Mouse (Mus musculus) spleen, embryonic (tissue): ENCODE measurements at regions not wholly inside any gene's neighbourhood (a gene's known extent, or its start where the extent isn't known, plus 50 kb on each side); places are given as distances from the start of the nearest gene placed in this dataset.

Source experiments
- CTCF ChIA-PET: fragments of 350-600 bp; sonication (Branson Sonifier 250); formaldehyde crosslinking; loops from one replicate; lab custom pipeline; 2022; lab: Charles Lee

DNA sequence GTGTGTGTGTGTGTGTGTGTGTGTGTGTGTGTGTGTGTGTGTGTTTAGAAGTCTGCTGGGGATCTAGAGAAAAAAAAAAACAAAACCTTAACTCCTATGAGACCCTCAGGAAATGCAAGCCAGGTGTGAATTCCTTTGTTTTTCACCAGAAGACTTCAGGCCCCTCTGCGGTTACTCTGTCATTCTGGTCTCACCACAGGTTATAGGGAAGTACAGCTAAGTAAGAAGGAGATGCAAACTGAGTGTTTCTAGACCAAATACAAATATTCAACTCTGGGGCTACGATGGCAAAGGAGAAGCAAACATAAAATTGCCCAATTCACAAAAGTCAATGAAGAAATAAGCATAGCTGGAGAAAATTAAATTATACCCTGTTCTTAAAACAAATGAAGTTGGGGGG lies 54.9 kb upstream of the Basp1 start:
- CTCF ChIA-PET = no interaction called here

DNA sequence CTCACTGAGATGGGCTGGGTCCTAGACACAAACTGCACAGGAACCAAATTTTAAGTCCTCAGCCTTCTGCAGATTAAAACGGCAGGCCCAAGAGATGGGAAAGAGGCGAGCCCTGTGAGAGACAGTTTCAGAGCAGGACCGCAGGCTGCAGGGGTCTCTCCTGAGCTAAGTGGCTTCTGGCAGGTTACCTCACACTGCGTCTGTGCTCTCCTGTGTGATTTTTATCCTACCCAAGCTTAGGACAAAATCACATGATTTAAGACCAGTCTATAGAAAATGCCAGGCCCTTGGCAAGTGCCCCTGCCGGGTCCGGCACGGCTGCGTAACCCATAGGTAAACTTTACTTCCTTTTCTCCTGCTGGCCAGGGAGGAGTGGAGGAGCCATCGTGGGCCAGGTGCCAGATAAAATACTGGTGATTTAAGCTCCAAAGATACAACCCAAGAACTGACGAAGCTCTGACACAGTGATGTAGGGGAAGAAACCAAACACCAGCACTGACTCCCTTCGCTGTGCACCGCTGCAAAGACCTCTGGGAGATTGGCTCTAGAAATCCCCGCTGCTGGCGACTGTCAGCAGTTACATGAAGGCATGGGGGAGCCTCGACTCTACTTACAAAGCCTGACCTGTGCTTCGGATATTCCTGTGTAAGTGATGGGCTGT lies 55.8 kb upstream of the Basp1 start:
- CTCF ChIA-PET = no interaction called here

DNA sequence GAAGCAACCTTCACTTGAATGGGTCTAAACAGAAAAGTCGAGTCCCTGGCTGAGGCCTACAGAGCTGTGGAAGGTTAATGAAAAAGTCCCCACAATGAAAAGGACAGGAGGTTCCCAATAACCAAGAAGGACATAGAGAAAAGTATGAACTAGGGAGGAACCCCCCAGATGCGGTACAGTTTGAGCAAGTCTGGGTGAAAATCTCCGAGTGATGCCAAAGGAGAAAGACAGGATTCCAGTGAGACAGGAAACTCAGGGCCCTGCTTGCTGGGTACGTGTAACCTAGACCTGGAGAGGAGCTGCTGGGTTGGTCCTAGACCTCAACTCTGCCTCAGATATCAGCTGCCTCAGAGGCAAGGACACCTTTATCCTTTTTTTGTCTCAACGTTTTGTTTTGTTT lies 57.8 kb upstream of the Basp1 start:
- CTCF ChIA-PET = no interaction called here

DNA sequence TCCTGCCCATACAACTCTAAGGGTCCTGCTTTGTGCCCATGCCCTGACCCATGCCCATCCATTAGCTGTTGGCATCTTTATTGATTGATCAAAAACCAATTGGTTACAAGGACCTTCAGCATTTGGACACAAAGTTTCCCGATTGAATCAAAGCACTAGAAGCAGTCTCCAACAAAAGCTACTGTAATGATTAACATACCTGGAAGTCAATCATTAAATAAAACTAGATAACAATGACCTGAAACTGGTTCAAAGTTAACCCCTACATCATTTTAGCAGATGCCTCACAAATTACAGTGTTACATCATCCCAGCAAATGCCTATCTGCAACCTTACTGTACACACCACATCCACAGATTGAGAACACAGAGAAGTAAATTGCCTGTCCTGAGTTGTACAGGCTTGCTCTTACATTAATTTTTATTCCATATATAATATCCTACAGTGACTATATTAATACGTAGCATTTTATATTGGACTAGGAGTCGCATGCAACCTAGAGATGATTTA lies 59.7 kb upstream of the Basp1 start:
- CTCF ChIA-PET = interaction anchor here (0.6 kb wide), 1 partner anchor 174 kb away, joined by 3 read pairs; no protein-coding TSS in a partner anchor

DNA sequence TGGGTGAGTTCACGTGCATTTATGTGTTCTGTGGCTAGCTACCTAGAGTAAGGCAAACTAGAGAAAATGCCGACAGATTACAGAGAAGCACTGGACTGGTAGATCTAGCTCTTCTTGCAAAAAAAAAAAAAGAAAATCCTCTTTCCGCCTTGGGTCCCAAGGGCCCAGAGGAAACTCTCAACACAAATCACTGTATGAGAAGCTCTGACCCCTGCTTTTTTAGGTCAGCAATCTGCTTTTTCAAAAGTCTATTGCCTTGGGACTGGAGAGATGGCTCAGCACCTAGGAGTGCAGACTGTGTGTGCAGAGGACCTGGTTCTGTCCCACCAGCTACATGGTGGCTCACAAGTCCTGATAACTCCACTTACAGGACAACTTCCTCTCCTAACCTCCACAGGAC lies 60.5 kb upstream of the Basp1 start:
- CTCF ChIA-PET = interaction anchor here (0.6 kb wide), 1 partner anchor 175 kb away, joined by 3 read pairs; no protein-coding TSS in a partner anchor

DNA sequence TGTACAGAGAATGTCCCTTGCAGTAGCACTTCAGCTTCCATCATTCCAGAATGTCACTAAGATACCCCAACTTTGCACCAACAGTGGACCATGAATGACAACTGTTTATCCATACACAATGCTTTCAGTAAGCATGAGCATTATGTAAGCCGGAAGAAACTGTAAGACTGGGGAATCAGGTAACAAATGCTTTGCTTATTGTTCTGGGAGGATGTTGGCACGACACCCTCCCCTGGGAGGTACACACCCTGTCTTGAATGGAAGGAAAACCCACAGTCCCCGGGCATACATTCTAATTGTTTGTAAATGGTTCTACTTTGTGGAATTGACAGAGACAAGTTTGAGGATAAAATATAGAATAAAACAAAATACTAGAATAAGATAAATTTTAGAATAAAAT lies 69.0 kb upstream of the Basp1 start:
- CTCF ChIA-PET = no interaction called here

DNA sequence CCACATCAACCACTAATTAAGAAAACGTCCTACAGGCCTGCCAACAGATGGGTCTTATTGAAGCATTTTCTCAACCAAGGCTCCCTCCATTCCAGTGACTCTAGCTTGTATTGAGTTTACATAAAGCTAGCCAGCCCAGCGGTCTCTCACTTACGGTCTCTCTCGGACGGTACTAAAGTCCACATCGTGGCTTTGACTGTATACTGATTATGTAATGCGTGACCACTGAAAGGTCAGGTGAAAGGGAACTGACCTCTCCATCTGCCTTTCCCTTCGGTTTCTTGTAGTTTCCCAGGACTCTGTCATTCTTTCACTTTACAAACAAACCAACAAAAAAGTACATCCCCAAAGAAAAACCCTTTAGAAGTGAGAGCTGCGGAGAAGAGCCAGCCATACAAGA lies 71.8 kb upstream of the Basp1 start:
- CTCF ChIA-PET = no interaction called here

DNA sequence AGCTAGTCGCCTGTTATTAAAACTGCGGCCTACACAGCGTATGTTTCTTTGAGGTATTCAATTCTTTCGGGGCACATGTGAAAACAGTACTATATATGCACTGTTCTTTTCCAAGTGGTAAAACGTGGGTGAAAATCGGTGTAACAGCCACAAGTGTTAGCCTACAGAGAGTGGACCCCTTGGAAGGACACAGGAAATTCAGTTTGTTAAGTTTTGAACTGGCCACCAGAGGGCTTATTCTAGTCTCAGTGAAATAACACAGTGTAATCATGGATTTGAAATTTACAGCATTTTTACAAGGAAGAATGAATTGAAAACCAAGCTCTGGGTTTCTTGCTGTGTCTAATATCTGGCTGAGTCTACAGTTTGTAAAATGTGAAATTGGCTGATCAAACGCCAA lies 72.6 kb upstream of the Basp1 start:
- CTCF ChIA-PET = no interaction called here

DNA sequence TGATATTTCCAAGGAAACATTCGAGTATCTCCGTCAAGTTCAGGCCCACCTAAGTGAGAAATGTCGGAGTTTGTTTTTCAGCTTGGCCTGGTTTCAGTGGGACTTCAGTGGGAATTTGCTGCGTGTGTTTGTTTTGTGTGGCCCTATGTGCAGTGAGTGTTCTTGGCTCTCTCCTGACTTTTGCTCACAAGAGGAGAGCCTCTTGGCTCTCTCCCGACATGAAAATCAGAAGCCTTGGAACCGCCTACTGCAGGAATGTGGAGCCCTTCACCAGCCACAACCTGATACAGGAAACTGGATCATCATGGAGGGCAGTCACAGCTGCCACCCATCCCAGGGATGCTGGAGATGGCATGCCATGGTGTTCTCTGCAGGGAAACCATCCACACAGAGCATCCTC lies 76.2 kb upstream of the Basp1 start:
- CTCF ChIA-PET = no interaction called here

DNA sequence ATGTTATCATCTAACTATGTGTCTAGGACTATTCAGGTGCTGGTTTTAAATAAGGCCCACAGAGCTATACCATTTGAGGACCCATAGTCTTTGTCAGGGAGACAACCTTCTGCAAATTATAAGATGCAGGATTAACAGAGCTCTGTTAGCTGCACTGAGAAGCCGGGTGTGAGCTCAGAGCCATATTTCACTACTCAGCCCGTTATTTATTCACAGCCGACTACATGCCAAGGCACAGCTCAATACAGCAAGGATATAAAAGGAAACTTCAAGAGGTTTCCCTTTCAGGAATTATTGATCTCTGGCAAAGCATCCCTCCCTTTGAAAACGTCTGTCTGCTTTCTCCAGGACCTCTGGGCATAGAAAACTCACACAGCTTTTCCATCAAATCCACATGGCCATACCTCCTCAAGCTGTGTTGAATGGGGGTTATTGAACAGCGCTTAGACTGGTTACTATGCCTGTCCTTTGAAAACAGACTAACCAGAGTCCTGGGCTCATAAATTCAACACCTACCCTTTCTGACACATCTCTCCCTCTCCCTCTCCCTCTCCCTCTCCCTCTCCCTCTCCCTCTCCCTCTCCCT lies 78.7 kb upstream of the Basp1 start:
- CTCF ChIA-PET = no interaction called here

DNA sequence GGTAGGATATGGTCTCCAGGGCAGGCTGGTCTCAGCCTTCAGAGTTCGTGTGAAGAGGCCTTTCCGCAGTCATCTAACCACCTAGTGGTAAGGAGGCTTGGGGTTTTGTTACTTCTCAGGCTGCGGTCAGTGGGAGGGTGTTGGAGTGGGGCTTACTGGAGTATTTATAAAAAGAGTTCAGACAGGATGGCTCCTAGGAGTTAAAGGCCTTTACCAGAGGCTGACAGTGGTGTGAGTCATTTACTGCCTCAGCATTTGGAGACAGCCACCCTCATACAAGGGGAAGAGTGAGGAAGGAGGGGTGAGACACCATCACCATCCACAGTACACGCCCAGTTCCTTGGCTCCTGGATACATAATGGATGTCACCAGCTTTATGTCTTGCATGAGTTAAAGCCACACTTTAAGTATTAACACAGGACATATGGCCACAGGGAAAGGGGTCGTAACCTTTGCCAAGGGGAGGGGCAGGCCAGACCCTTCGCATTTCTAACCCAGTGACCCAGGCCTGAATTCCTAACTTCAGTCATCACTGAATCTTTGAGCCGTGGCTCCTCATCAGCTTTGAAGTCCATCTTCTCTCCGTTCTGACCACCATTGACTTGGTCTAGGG lies 81.2 kb upstream of the Basp1 start:
- CTCF ChIA-PET = no interaction called here

DNA sequence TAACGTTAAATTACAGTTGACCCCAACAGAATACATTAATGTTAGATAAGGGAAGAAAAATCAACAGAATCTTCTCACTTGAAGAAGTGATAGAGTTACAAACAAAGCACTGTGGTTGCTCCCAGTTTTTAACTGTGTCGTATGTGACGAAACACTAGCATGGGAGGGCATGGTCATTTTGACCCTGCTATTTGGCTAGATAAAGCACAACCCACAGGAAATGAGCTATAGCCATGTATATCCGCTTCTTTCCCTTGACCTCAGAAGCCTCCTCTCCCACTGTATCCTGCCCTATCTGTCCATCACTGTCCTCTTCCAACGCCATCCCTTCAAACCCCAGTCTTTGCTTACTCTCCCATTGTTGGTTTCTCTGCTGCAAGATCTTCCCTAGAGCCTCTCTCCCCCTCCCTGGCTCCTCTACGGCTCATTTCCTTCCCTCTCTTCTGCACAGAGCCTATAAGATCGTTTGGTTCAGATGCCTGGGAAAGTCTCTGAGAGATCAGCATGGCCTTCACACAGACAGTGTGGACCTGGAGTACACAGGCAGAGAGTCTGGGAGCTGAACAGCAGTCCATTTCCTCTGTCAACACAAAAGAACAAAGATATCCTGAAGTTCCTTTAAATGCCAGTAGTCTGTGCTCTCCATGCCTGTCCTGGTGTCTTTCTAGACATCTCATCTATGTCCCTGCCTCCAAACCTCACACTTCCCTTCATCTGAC lies 82.5 kb upstream of the Basp1 start:
- CTCF ChIA-PET = no interaction called here

DNA sequence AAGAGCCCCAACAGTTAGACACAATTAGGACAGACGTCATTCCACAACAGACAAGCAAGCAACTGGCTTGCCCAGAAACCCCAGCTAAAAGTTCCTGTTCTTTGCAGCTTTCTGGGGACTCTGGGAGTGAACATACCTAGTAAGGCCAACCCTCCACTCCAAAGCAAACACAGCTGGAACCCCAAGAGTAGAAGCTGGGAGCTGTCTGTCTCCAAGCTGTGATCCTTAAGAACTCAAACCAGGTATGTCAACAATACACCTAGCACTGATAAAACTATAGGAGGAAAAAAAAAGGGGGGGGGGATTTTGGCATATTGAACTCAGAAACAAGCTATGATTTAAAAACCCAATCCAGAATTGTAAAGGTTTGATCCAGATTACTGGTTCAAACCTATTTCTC lies 84.2 kb upstream of the Basp1 start:
- CTCF ChIA-PET = no interaction called here

DNA sequence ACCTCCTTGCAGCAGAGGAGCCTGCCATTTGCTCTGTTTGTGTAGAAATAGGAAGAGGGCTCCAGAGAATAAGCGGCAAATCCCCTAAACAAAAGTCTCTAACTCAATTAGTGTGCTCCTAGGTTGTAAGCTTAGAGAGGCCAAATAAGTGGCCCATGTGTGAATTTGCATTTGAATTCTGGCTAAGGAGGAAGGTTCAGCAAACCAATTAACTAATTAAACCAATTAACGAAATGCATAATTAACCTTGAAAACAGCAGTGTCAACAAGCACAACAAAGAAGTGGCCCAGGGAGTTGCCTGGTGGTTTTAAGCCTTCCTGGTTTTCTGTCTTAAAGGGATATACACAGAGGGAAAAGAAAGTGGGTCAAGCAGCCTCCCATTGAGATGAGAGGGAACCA lies 84.9 kb upstream of the Basp1 start:
- CTCF ChIA-PET = no interaction called here

DNA sequence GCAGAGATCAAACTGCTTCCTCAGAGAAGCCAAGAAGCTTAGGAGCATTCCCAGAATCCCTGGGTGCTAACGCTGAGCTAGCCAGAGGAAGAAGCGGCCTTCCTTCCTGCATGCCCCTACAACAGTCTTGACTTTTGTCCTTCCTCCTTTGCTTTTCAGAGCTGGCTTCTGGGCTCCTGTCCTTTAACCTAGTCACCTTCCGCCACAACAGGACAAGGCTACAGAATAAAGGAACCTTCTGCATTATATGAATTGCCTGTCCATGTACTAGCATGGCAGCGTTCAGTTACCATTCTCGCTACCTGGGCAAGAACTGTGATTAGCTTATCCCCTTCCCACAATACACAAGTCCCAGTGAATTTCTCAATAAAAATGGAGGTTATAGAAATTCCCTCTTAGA lies 88.9 kb upstream of the Basp1 start:
- CTCF ChIA-PET = no interaction called here

DNA sequence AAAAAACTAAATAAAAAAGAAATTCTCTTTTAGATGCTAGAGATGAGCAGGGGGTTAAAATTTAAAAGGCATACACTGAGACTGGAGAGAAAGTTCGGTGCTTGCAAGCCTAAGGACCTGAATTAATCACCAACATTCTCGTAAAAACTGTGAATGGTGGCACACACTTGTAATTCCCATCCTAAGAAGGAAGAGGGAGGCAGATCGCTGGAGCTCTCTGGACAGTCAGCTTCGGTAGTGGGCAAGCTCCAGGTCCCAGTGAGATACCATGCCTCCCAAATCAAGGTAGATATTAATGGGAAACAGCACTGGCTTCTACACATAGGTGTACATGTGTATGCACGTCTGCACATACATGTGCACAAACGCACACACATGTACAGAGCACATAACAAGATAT lies 89.5 kb upstream of the Basp1 start:
- CTCF ChIA-PET = interaction anchor here (0.6 kb wide), 1 partner anchor 911 kb away, joined by 5 read pairs; no protein-coding TSS in a partner anchor

DNA sequence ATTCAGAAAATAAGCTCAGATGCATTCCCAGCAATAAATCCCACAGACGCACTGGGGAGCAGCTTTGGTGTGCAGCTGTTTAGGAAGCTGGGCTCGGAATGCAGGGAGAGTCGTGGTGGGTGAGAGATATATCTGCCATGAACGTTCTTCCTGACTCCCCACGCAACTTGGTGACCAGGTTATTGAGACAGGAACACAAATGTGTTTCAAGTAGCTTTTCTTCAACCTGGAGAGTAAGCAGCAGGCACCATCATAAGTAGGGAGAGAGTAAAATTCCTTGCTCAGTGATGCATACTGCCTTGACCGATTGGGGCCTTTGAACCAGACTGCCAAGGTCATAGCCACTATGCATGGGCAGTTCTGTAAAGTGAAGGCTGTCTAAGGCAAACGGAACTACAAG lies 95.6 kb upstream of the Basp1 start:
- CTCF ChIA-PET = no interaction called here

DNA sequence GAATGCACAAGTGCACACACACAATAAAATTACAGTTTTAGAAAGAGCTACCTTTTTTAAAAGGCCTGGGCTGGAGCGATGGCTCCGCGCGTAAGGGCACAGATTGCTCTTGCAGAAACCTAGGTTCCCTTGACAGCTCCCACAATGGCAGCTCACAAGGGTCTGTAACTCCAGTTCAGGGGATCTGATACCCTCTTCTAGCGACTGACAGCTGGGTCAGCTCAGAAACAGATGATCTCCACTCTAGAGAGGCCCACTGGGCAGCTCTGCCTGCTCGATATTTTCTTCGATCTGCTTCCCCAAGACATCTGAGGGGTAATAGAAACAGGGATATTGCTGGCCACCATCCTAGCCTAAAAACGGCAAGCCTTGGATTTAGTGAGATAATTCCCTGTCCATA lies 96.0 kb upstream of the Basp1 start:
- CTCF ChIA-PET = no interaction called here

DNA sequence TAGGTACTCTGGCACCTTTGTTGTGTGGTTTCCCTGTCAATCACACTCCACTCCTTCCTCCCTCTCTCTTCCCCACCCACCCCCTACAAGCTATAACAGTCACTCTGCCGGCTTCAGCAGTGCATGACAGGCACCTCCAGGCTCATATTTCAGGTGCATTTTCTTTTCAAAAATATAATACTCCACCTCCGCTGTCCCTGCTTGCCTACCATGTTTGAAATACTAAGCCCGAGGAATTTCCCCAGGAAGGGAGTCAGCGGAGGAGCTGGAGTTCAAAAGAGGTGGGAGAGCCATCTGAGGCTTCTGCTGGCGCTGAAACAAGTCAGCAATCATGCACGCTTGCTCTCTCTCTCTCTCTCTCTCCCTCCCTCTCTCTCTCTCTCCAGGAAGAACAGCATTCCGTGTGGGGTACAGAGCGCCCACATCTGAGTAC lies 96.5 kb upstream of the Basp1 start:
- CTCF ChIA-PET = no interaction called here

DNA sequence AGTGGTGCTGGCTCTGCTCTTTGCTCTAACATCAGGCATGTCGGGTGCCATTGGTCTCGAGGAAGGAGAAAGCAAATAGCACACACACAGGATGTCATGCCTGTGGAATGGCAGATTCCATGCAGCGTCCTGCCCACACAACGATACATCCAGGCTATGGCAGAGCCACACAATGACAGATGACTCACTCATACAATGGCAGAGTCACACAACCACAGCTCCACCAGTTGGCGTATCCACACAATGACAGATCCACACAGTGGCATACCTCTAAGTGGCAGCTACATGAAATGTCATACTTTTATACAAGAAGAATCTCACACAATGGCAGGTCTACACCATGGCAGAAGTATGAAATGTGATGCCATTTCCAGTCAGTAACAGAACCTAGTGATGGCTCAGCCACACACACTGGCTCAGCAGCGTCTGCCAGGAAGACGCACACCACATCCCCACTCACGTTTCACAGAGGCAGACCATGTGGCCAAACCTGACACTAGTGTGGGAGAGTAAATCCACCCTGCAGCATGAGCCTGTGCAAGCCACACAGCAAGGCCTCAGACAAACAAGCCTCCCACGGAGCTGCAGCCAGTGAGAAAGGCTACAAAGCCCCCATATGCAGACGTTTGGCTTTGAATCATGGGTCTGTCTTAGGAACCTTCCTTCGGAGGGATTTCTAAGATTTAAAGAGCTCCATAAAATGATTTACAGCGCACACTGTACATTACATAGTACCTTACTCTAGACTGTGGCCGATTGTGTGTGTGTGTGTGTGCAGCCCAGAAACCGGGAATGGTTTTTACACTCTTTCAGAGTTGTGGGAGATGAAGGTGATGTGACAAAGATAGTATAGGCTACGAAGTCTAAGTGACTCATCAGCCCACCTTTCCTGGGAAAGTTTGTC lies 104.0 kb upstream of the Myo10 start:
- CTCF ChIA-PET = no interaction called here

DNA sequence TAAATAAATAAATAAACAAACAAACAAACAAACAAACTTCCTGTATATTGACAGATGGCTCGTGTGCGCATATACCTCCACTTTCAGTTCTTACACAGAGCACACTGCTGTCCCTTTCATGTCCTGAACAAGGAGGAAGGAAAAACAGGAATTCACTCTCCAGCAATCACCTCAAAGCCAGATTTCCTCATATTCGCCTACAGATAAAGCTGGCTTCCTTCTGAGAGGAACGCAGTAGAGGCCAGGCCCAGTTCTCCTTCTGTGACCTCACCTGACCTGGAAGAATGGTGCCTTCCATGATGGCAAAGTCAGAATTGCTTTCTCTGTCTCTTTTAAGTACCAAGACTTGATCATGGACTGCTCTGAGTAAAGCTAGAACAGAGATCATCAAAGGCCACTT lies 98.1 kb upstream of the Myo10 start:
- CTCF ChIA-PET = interaction anchor here (0.6 kb wide), 1 partner anchor 11 kb away, joined by 3 read pairs; no protein-coding TSS in a partner anchor
